Mouse (Mus musculus) CH12.LX (cell line): Measurements from ENCODE around the gene Dnajc17. TPM values are rescaled to one million over a fixed set of nuclear protein-coding genes. Genes with fewer than 3 reads are reported as not detected.
A peak's percentile ranks its signal among the peaks of the same experiment; 100 is the strongest.

Source experiments
- DNase-seq: peaks from one replicate; pipeline ENCODE4 v3.0.0-alpha.2; 2013; ENCODE audit errors: extremely low read depth
- H3K27ac ChIP-seq: 2 replicates; pipeline ENCODE4 v1.5.1; 2012; ENCODE audit warnings: low read depth, mild to moderate bottlenecking, control low read depth, moderate library complexity; ENCODE audit not compliant: insufficient read depth
- H3K27me3 ChIP-seq: replicated peaks from 2 replicates; pipeline ENCODE3; 2012; ENCODE audit warnings: inconsistent platforms
- H3K36me3 ChIP-seq, 2 experiments: replicated peaks in 1 of 2; 2 replicates each; pipeline versions ENCODE3 to v1.6.1; 2012; ENCODE audit warnings: inconsistent platforms in 1 of 2, low read length in 1 of 2, mild to moderate bottlenecking in 1 of 2, mixed read lengths in 1 of 2, moderate library complexity in 1 of 2; ENCODE audit not compliant: control insufficient read depth in 1 of 2, insufficient read depth in 1 of 2
- H3K4me1 ChIP-seq, 2 experiments: 2 replicates each; pipeline ENCODE4 v1.6.1; 2012; ENCODE audit warnings: inconsistent platforms in 1 of 2, moderate library complexity in 1 of 2; ENCODE audit not compliant: insufficient read depth in 2 of 2, control insufficient read depth in 1 of 2
- H3K4me2 ChIP-seq: 2 replicates; pipeline ENCODE4 v1.6.1; 2012; ENCODE audit warnings: low read depth, mild to moderate bottlenecking, control low read depth; ENCODE audit not compliant: poor library complexity, insufficient read depth, severe bottlenecking
- H3K4me3 ChIP-seq, 3 experiments: fragments of 150-350 bp in 1 of 3; sonication (generic) in 1 of 3; replicated peaks in 1 of 3; 2 replicates each; pipeline versions ENCODE3 to v1.5.1; 2011 to 2012; ENCODE audit warnings: low read depth in 2 of 3, low read length in 2 of 3, mild to moderate bottlenecking in 2 of 3, moderate library complexity in 2 of 3, control low read depth in 1 of 3, improper control_type of control experiment in 1 of 3, inconsistent platforms in 1 of 3, mixed read lengths in 1 of 3; ENCODE audit not compliant: poor library complexity in 1 of 3
- H3K79me2 ChIP-seq: replicated peaks from 2 replicates; pipeline ENCODE4 v1.6.1; 2012; ENCODE audit warnings: mild to moderate bottlenecking, moderate library complexity; ENCODE audit not compliant: control insufficient read depth, poor library complexity, insufficient read depth, severe bottlenecking; ENCODE audit errors: extremely low read depth
- H3K9ac ChIP-seq: 2 replicates; pipeline ENCODE4 v1.6.1; 2012; ENCODE audit warnings: low read depth, mild to moderate bottlenecking, control low read depth, moderate library complexity; ENCODE audit not compliant: insufficient read depth
- H3K9me3 ChIP-seq: replicated peaks from 2 replicates; pipeline ENCODE3; 2012; ENCODE audit warnings: low read length, inconsistent platforms, mixed read lengths
- E2F4 ChIP-seq: IDR thresholded peaks from 2 replicates; pipeline ENCODE4 v1.6.1; 2011; ENCODE audit warnings: low read depth, low read length, improper control_type of control experiment; ENCODE audit not compliant: insufficient replicate concordance
- ELF1 ChIP-seq: IDR thresholded peaks from 2 replicates; pipeline ENCODE4 v1.6.1; 2014; ENCODE audit warnings: low read depth, mild to moderate bottlenecking, inconsistent platforms, low read length, improper control_type of control experiment
- EP300 ChIP-seq: IDR thresholded peaks from 2 replicates; pipeline ENCODE4 v1.6.1; 2011; ENCODE audit warnings: low read length, improper control_type of control experiment
- GABPA ChIP-seq: IDR thresholded peaks from 2 replicates; pipeline ENCODE4 v1.6.1; 2012; ENCODE audit warnings: low read depth, low read length, improper control_type of control experiment, inconsistent platforms; ENCODE audit not compliant: insufficient replicate concordance
- HCFC1 ChIP-seq: IDR thresholded peaks from 2 replicates; pipeline ENCODE4 v1.6.1; 2012; ENCODE audit warnings: low read depth, mild to moderate bottlenecking, inconsistent platforms, low read length, improper control_type of control experiment
- KAT2A ChIP-seq: IDR thresholded peaks from 2 replicates; pipeline ENCODE4 v1.6.1; 2012; ENCODE audit warnings: low read length, improper control_type of control experiment, inconsistent platforms; ENCODE audit not compliant: insufficient replicate concordance
- MAFK ChIP-seq: IDR thresholded peaks from 2 replicates; pipeline ENCODE4 v1.6.1; 2011; ENCODE audit warnings: low read length, improper control_type of control experiment; ENCODE audit not compliant: insufficient replicate concordance
- MAX ChIP-seq: IDR thresholded peaks from 2 replicates; pipeline ENCODE4 v1.6.1; 2011; ENCODE audit warnings: low read length, improper control_type of control experiment
- MEF2A ChIP-seq: IDR thresholded peaks from 2 replicates; pipeline ENCODE4 v1.6.1; 2014; ENCODE audit warnings: low read depth, mild to moderate bottlenecking, inconsistent platforms, low read length, improper control_type of control experiment, borderline replicate concordance
- MYC ChIP-seq: IDR thresholded peaks from 2 replicates; pipeline ENCODE4 v1.6.1; 2011; ENCODE audit warnings: low read depth, mild to moderate bottlenecking, improper control_type of control experiment, low read length
- NELFE ChIP-seq: IDR thresholded peaks from 2 replicates; pipeline ENCODE4 v1.6.1; 2011; ENCODE audit warnings: low read depth, low read length, improper control_type of control experiment
- PAX5 ChIP-seq: IDR thresholded peaks from 2 replicates; pipeline ENCODE4 v1.6.1; 2012; ENCODE audit warnings: low read length, inconsistent platforms, mixed read lengths
- POLR2AphosphoS2 ChIP-seq: IDR thresholded peaks from 2 replicates; pipeline ENCODE4 v1.6.1; 2011; ENCODE audit warnings: low read depth, low read length, improper control_type of control experiment
- RAD21 ChIP-seq: IDR thresholded peaks from 2 replicates; pipeline ENCODE4 v1.6.1; 2011; ENCODE audit warnings: low read depth, mild to moderate bottlenecking, low read length, improper control_type of control experiment, moderate library complexity
- RCOR1 ChIP-seq: conservative IDR thresholded peaks from 2 replicates; pipeline ENCODE4 v1.6.1; 2012; ENCODE audit warnings: low read depth, mild to moderate bottlenecking, inconsistent platforms, low read length, improper control_type of control experiment
- SIN3A ChIP-seq: IDR thresholded peaks from 2 replicates; pipeline ENCODE4 v1.6.1; 2012; ENCODE audit warnings: low read length, improper control_type of control experiment, inconsistent platforms
- SMC3 ChIP-seq: IDR thresholded peaks from 2 replicates; pipeline ENCODE4 v1.6.1; 2011; ENCODE audit warnings: low read depth, low read length, improper control_type of control experiment
- USF2 ChIP-seq: conservative IDR thresholded peaks from 2 replicates; pipeline ENCODE4 v1.6.1; 2011; ENCODE audit warnings: low read depth, low read length, improper control_type of control experiment
- ZMIZ1 ChIP-seq: IDR thresholded peaks from 2 replicates; pipeline ENCODE4 v1.6.1; 2012; ENCODE audit warnings: low read depth, mild to moderate bottlenecking, inconsistent platforms, low read length, improper control_type of control experiment
- ZNF384 ChIP-seq: IDR thresholded peaks from 2 replicates; pipeline ENCODE4 v1.6.1; 2012; ENCODE audit warnings: low read depth, low read length, improper control_type of control experiment, inconsistent platforms
- dilution Hi-C: fragments of 300-500 bp; cut with MboI; formaldehyde crosslinking; loops from 2 replicates; pipeline ENCODE4 v1.14.3; 2020; ENCODE audit warnings: low sequenced_read_pairs; ENCODE audit not compliant: extremely low pct_unique_long_range_greater_than_20kb, extremely low pct_ligation_motif_present
- in situ Hi-C: fragments of 300-500 bp; cut with MboI; formaldehyde crosslinking; loops from 3 replicates; pipeline ENCODE4 v1.14.3; 2019; ENCODE audit warnings: low sequenced_read_pairs, low pct_ligation_motif_present, low pct_unique_long_range_greater_than_20kb, mixed read lengths
- polyA plus RNA-seq: library from polyadenylated mRNA; unstranded; fragments of >175 nt; gene quantifications from 2 replicates; pipeline ENCODE4 v1.2.1, GENCODE M21; 2012; ENCODE audit warnings: low read depth; ENCODE audit not compliant: insufficient read length
- total RNA-seq, 2 experiments: library from RNA; depleted of rRNA; stranded (reverse); fragments of 300-350 nt in 1 of 2; fragments of >200 nt in 1 of 2; gene quantifications; 2 replicates each; pipeline ENCODE4 v1.2.3; 2012 to 2014

Dnajc17 gene
- total and polyA plus RNA-seq, 3 experiments = 15.3 to 22.9 (median 19.8) TPM

- dilution Hi-C loops = no loop called here
- H3K27ac ChIP-seq = no peak overlapping the region; the same call in 1 of the 2 replicates
- TF ChIP-seq KAT2A (no peak), MAFK (no peak), E2F4 (no peak), RAD21 (no peak), RCOR1 (no peak), POLR2AphosphoS2 (no peak), SMC3 (no peak), MAX (no peak), USF2 (no peak)
Observed at GRCm38 (mm10) chr2:119207961-119208343, 643 bp downstream of the Dnajc17 start.

GRCm38 (mm10) chr2:119203871-119204460 lies 4.6 kb downstream of the Dnajc17 start:
- dilution Hi-C loops (no loop called here), in situ Hi-C loops (no loop called here)
- Histone ChIP-seq H3K27me3 (no peaks in the 10 kb centered on the region), H3K4me2 (no peak overlapping the region), H3K79me2 (peaks cover 2% of the 10 kb centered on the region), H3K36me3 (peaks cover 0 to 8% of the 10 kb centered on the region in 2 experiments), H3K9ac (no peak overlapping the region), H3K4me1 (peaks cover 0 to 8% of the 10 kb centered on the region in 2 experiments; a peak in 2 of 4 replicates), H3K27ac (no peak overlapping the region), H3K9me3 (no peaks in the 10 kb centered on the region), H3K4me3 (no peak overlapping the region)
- DNase-seq = no peak
- no peak for TF ChIP-seq SIN3A
- no peak for TF ChIP-seq EP300
- TF ChIP-seq ZNF384 = no peak
- no peak for TF ChIP-seq POLR2AphosphoS2
- no peak for TF ChIP-seq HCFC1
- no peak for TF ChIP-seq MYC
- no peak for TF ChIP-seq RCOR1
- TF ChIP-seq GABPA = no peak
- no peak for TF ChIP-seq ZMIZ1
- TF ChIP-seq ELF1 = no peak
- TF ChIP-seq MEF2A = no peak
- no peak for TF ChIP-seq PAX5
- no peak for TF ChIP-seq NELFE

More at GRCm38 (mm10) chr2:119207961-119208343, 643 bp downstream of the Dnajc17 start:
- Histone ChIP-seq H3K79me2 (peaks cover 6% of the 10 kb centered on the region; the same call in 1 of the 2 replicates), H3K36me3 (peaks cover 24 to 37% of the 10 kb centered on the region in 2 experiments), H3K9ac (peak overlapping the region; percentile 83), H3K4me3 (peak overlapping the region; percentile 79 to 90 (median 83)), H3K4me2 (peak overlapping the region; percentile 86), H3K27me3 (no peaks in the 10 kb centered on the region), H3K9me3 (no peaks in the 10 kb centered on the region), H3K4me1 (peaks cover 0 to 19% of the 10 kb centered on the region in 2 experiments; a peak in 2 of 4 replicates)
- in situ Hi-C loops = no loop called here
- DNase-seq = no peak
